Mouse (Mus musculus) layer of hippocampus, adult 8-10 months (tissue): ENCODE measurements at regions not wholly inside any gene's neighbourhood (a gene's known extent, or its start where the extent isn't known, plus 50 kb on each side); places are given as distances from the start of the nearest gene placed in this dataset.

Source experiments
- DNase-seq, 2 experiments: peaks; one replicate each; pipeline ENCODE4 v3.0.0; 2022; ENCODE audit warnings: low spot score in 2 of 2

GRCm38 (mm10) chr9:67698796-67699195, 60.4 kb upstream of the C2cd4b start:
- no peak for DNase-seq

DNA sequence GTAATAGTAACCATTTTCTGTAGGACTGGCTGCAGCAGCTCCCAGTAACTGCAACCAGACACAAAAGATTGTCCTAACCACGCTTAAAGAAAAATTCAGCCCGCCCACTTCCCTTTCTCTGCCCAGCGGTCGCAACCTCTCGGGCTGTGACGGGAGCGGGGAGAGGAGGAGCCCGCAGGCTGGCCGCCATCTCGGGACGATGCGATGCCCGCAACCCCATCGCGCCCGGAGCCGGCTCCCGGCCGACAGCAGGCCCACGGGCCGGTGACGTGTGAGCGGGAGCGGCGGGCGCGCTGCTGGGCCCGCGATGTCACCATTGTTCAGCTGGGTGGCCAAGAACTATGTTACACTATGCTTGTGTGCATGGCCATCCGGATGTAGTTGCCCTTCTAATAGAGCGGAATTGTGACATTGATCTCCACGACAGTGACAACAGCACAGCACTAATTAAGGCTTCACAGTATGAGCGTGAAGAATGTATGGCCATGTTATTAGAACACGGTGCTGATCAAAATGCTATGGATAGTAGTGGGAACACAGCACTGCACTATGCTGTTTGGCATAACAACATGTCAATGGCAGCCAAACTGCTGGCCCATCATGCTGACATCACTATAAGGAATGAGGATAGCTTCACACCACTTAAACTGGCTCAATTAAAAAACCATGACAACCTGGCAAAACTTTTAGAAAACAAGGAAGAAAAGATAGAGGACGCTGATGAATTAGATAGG, 59.2 kb upstream of the C2cd4b start:
- DNase-seq: no peak

- no peak for DNase-seq
Measured at GRCm38 (mm10) chr9:67708246-67708960, 50.8 kb upstream of the C2cd4b start.
